Mouse (Mus musculus): ENCODE measurements around the gene Mbnl2. TPM values are rescaled to one million over a fixed set of nuclear protein-coding genes. Genes with fewer than 3 reads are reported as not detected.

Gene Mbnl2
- polyA plus RNA-seq, 1 experiment from 2014 or later: 19.3 TPM

- no peak overlapping the region for H3K4me2 ChIP-seq (ENCODE audit: low read depth, low read length)
- no peaks in the 10 kb centered on the region for H3K36me3 ChIP-seq (ENCODE audit: control insufficient read depth, insufficient read depth)
- H3K27me3 ChIP-seq (ENCODE audit: control insufficient read depth, insufficient read depth, low read depth, low read length): no peaks in the 10 kb centered on the region
- H3K4me3 ChIP-seq (ENCODE audit: low read depth, low read length): no peak overlapping the region
- 73% methylated on average over 5 of the region's 5 CpGs for WGBS (ENCODE audit: insufficient replicate concordance)
- H3K9ac ChIP-seq (ENCODE audit: low read depth, low read length): no peak overlapping the region
- H3K4me1 ChIP-seq (ENCODE audit: control insufficient read depth, low read depth, low read length): no peaks in the 10 kb centered on the region; the same call in 1 of the 2 replicates
- no peak overlapping the region for H3K27ac ChIP-seq (ENCODE audit: low read length)
- ATAC-seq (ENCODE audit: low read depth): no peak
- H3K9me3 ChIP-seq (replicated peaks; ENCODE audit: control insufficient read depth, low read length): no peaks in the 10 kb centered on the region
Measured at GRCm38 (mm10) chr14:120384615-120385014, 109.1 kb downstream of the Mbnl2 start.

DNA sequence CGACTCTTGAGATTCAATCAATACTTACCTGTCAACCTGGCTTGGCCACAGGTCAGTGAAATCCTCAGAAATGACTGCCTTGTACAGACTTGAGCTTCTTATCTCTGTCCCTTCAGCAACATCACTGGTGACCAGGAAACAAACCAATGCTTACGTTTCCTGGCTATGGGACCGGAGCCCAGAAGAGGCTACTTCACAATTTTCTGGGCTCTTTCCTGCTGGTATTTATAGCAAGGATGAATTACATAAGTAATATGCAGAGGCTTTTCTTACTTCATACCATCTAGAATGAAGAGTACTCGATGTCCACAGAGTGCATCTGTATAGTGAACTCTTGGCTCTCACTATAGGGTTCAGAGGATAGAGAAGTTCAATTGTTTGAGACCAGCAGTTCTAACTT is 111.8 kb downstream of the Mbnl2 start:
- Histone ChIP-seq H3K4me2 (ENCODE audit: low read depth, low read length) (no peak overlapping the region), H3K9ac (ENCODE audit: low read depth, low read length) (no peak overlapping the region), H3K9me3 (replicated peaks; ENCODE audit: control insufficient read depth, low read length) (no peaks in the 10 kb centered on the region), H3K27me3 (ENCODE audit: control insufficient read depth, insufficient read depth, low read depth, low read length) (no peaks in the 10 kb centered on the region), H3K27ac (ENCODE audit: low read length) (no peak overlapping the region), H3K36me3 (ENCODE audit: control insufficient read depth, insufficient read depth) (peaks cover 10% of the 10 kb centered on the region; the same call in 1 of the 2 replicates), H3K4me1 (ENCODE audit: control insufficient read depth, low read depth, low read length) (no peaks in the 10 kb centered on the region; the same call in 1 of the 2 replicates), H3K4me3 (ENCODE audit: low read depth, low read length) (no peak overlapping the region)
- 44% methylated on average over 4 of the region's 4 CpGs for WGBS (ENCODE audit: insufficient replicate concordance)
- no peak for ATAC-seq (ENCODE audit: low read depth)

- no peak overlapping the region for H3K27ac ChIP-seq (ENCODE audit: low read length)
- WGBS (ENCODE audit: insufficient replicate concordance): 48% methylated on average over 36 of the region's 38 CpGs
Measured at GRCm38 (mm10) chr14:120388818-120389691, 113.6 kb downstream of the Mbnl2 start.

GRCm38 (mm10) chr14:120390231-120390944 is 114.9 kb downstream of the Mbnl2 start:
- ATAC-seq (ENCODE audit: low read depth): no peak
- H3K27me3 ChIP-seq (ENCODE audit: control insufficient read depth, insufficient read depth, low read depth, low read length): no peaks in the 10 kb centered on the region

More at GRCm38 (mm10) chr14:120388818-120389691, 113.6 kb downstream of the Mbnl2 start:
- Histone ChIP-seq H3K36me3 (ENCODE audit: control insufficient read depth, insufficient read depth) (peaks cover 10% of the 10 kb centered on the region; the same call in 1 of the 2 replicates), H3K9ac (ENCODE audit: low read depth, low read length) (no peak overlapping the region), H3K4me3 (ENCODE audit: low read depth, low read length) (peak overlapping the region; percentile 13; the same call in 1 of the 2 replicates), H3K4me1 (ENCODE audit: control insufficient read depth, low read depth, low read length) (no peaks in the 10 kb centered on the region; the same call in 1 of the 2 replicates), H3K4me2 (ENCODE audit: low read depth, low read length) (peak overlapping the region; percentile 30), H3K9me3 (replicated peaks; ENCODE audit: control insufficient read depth, low read length) (no peaks in the 10 kb centered on the region), H3K27me3 (ENCODE audit: control insufficient read depth, insufficient read depth, low read depth, low read length) (no peaks in the 10 kb centered on the region)
- ATAC-seq (ENCODE audit: low read depth): peak; percentile 41; the same call in 1 of the 2 replicates

DNA sequence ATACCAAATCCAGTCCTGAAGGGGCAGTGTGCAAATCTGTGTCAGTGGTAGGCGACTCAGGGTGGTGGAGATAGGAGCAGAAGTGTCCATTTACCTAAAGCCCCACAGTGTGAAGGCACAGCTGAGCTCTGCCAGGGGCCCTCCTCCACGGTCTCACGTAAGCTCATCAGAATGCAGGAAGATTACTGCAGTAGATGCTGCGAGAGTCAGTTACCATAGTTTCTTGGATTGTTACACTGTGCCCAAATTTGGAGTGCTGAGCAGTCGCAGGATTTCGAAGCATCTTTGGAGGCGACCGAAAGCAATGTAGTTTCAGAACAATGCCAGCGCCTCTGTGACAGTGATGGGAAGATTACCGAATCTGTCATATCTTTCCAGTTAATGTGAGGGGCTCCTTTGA is 116.2 kb downstream of the Mbnl2 start:
- ATAC-seq (ENCODE audit: low read depth): no peak
- Histone ChIP-seq H3K27ac (ENCODE audit: low read length) (no peak overlapping the region), H3K9me3 (replicated peaks; ENCODE audit: control insufficient read depth, low read length) (no peaks in the 10 kb centered on the region), H3K27me3 (ENCODE audit: control insufficient read depth, insufficient read depth, low read depth, low read length) (no peaks in the 10 kb centered on the region), H3K4me2 (ENCODE audit: low read depth, low read length) (no peak overlapping the region), H3K36me3 (ENCODE audit: control insufficient read depth, insufficient read depth) (peaks cover 10% of the 10 kb centered on the region; the same call in 1 of the 2 replicates), H3K4me3 (ENCODE audit: low read depth, low read length) (no peak overlapping the region), H3K9ac (ENCODE audit: low read depth, low read length) (no peak overlapping the region), H3K4me1 (ENCODE audit: control insufficient read depth, low read depth, low read length) (no peaks in the 10 kb centered on the region; the same call in 1 of the 2 replicates)
- WGBS (ENCODE audit: insufficient replicate concordance): 76% methylated on average over 10 of the region's 10 CpGs

More at GRCm38 (mm10) chr14:120390231-120390944, 114.9 kb downstream of the Mbnl2 start:
- Histone ChIP-seq H3K9ac (ENCODE audit: low read depth, low read length) (no peak overlapping the region), H3K27ac (ENCODE audit: low read length) (no peak overlapping the region), H3K4me1 (ENCODE audit: control insufficient read depth, low read depth, low read length) (no peaks in the 10 kb centered on the region; the same call in 1 of the 2 replicates), H3K4me3 (ENCODE audit: low read depth, low read length) (no peak overlapping the region), H3K36me3 (ENCODE audit: control insufficient read depth, insufficient read depth) (peaks cover 10% of the 10 kb centered on the region; the same call in 1 of the 2 replicates), H3K4me2 (ENCODE audit: low read depth, low read length) (no peak overlapping the region), H3K9me3 (replicated peaks; ENCODE audit: control insufficient read depth, low read length) (no peaks in the 10 kb centered on the region)
- 80% methylated on average over 10 of the region's 10 CpGs for WGBS (ENCODE audit: insufficient replicate concordance)

DNA sequence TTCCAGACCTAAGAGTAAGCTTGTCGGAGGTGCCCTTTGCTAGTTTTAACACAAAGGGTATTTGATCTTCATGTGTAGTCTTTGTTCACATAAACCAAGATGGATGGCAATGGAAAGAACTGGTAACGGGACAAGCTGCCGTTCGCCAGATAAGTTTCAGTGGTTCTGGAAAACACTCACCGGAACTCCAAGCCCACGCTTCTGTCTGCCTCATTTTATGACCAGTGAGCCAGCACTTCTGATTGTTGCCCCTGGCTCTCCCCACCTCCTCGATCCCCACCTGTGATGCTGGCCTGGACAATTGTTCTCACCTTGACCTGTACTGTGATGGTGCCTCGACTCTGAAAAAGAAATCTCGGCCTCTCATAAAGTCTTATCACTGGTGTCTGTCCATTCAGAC is 117.0 kb downstream of the Mbnl2 start:
- no peaks in the 10 kb centered on the region for H3K27me3 ChIP-seq (ENCODE audit: control insufficient read depth, insufficient read depth, low read depth, low read length)
- H3K9me3 ChIP-seq (replicated peaks; ENCODE audit: control insufficient read depth, low read length): no peaks in the 10 kb centered on the region
- H3K36me3 ChIP-seq (ENCODE audit: control insufficient read depth, insufficient read depth): peaks cover 10% of the 10 kb centered on the region; the same call in 1 of the 2 replicates
- 78% methylated on average over 9 of the region's 9 CpGs for WGBS (ENCODE audit: insufficient replicate concordance)
- no peak overlapping the region for H3K4me2 ChIP-seq (ENCODE audit: low read depth, low read length)
- H3K27ac ChIP-seq (ENCODE audit: low read length): no peak overlapping the region
- H3K4me3 ChIP-seq (ENCODE audit: low read depth, low read length): no peak overlapping the region
- H3K9ac ChIP-seq (ENCODE audit: low read depth, low read length): no peak overlapping the region
- no peak for ATAC-seq (ENCODE audit: low read depth)
- H3K4me1 ChIP-seq (ENCODE audit: control insufficient read depth, low read depth, low read length): no peaks in the 10 kb centered on the region; the same call in 1 of the 2 replicates

DNA sequence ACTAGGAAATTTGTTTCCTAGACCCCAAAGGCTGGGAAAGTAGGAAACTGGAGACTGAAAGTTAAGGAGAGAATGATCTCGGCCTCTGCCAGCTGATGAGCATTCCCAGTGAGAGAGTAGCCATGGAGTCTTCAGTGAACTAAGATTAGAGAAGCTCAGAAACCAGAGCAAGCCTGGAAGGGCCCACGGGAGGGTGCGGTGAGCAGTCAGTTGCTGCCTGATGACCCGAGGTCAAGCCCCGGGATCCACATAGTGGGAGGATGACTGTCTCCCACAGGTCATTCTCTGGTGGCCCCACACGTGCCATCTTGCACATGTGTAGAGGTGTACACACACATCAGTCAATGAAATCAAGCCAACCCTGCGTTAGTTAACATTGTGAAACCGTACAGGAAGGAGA is 118.0 kb downstream of the Mbnl2 start:
- Histone ChIP-seq H3K9me3 (replicated peaks; ENCODE audit: control insufficient read depth, low read length) (no peaks in the 10 kb centered on the region), H3K9ac (ENCODE audit: low read depth, low read length) (no peak overlapping the region), H3K4me2 (ENCODE audit: low read depth, low read length) (no peak overlapping the region), H3K36me3 (ENCODE audit: control insufficient read depth, insufficient read depth) (peaks cover 10% of the 10 kb centered on the region; the same call in 1 of the 2 replicates), H3K27ac (ENCODE audit: low read length) (no peak overlapping the region), H3K27me3 (ENCODE audit: control insufficient read depth, insufficient read depth, low read depth, low read length) (no peaks in the 10 kb centered on the region), H3K4me3 (ENCODE audit: low read depth, low read length) (no peak overlapping the region), H3K4me1 (ENCODE audit: control insufficient read depth, low read depth, low read length) (no peaks in the 10 kb centered on the region; the same call in 1 of the 2 replicates)
- 70% methylated on average over 8 of the region's 8 CpGs for WGBS (ENCODE audit: insufficient replicate concordance)
- no peak for ATAC-seq (ENCODE audit: low read depth)

- Histone ChIP-seq H3K9ac (ENCODE audit: low read depth, low read length) (no peak overlapping the region), H3K36me3 (ENCODE audit: control insufficient read depth, insufficient read depth) (peaks cover 10% of the 10 kb centered on the region; the same call in 1 of the 2 replicates), H3K4me2 (ENCODE audit: low read depth, low read length) (no peak overlapping the region), H3K27me3 (ENCODE audit: control insufficient read depth, insufficient read depth, low read depth, low read length) (no peaks in the 10 kb centered on the region), H3K4me1 (ENCODE audit: control insufficient read depth, low read depth, low read length) (no peaks in the 10 kb centered on the region; the same call in 1 of the 2 replicates), H3K9me3 (replicated peaks; ENCODE audit: control insufficient read depth, low read length) (no peaks in the 10 kb centered on the region), H3K27ac (ENCODE audit: low read length) (no peak overlapping the region), H3K4me3 (ENCODE audit: low read depth, low read length) (no peak overlapping the region)
- WGBS (ENCODE audit: insufficient replicate concordance): 62% methylated on average over 3 of the region's 3 CpGs
- no peak for ATAC-seq (ENCODE audit: low read depth)
Measured at GRCm38 (mm10) chr14:120394216-120394615, 118.7 kb downstream of the Mbnl2 start.

Measured in liver, embryonic 16.5 days (tissue).